Mouse (Mus musculus) liver, embryonic 14.5 days (tissue): ENCODE data around the gene Hdc. TPM values are rescaled to one million over a fixed set of nuclear protein-coding genes. Genes with fewer than 3 reads are reported as not detected.

Experiments used
- ATAC-seq: fragments of 200-750 bp; cut with Nextera tagmentation; 2 replicates; pipeline ENCODE4 v1.8.0; 2017; ENCODE audit warnings: moderate number of reproducible peaks, mild to moderate bottlenecking, moderate library complexity; ENCODE audit not compliant: insufficient read depth
- DNase-seq, 3 experiments: peaks; one replicate each; pipeline ENCODE4 v3.0.0-alpha.2; 2012 to 2013; ENCODE audit warnings: low read depth in 3 of 3, low spot score in 3 of 3
- H3K27ac ChIP-seq: fragments of 300-500 bp; sonication (generic); 2 replicates; pipeline ENCODE4 v1.5.1; 2014; ENCODE audit warnings: moderate library complexity, mild to moderate bottlenecking, control low read depth, inconsistent platforms
- H3K27me3 ChIP-seq: fragments of 300-500 bp; sonication (generic); 2 replicates; pipeline ENCODE4 v1.6.1; 2014; ENCODE audit warnings: mild to moderate bottlenecking, low read length, moderate library complexity; ENCODE audit not compliant: control insufficient read depth, insufficient read depth
- H3K36me3 ChIP-seq: fragments of 300-500 bp; sonication (generic); replicated peaks from 2 replicates; pipeline ENCODE4 v1.6.1; 2014; ENCODE audit warnings: low read depth; ENCODE audit not compliant: control insufficient read depth, insufficient read depth
- H3K4me1 ChIP-seq, 2 experiments: fragments of 200-500 bp in 1 of 2; fragments of 300-500 bp in 1 of 2; sonication (generic) in 1 of 2; replicated peaks; 2 replicates each; pipeline ENCODE4 v1.6.1; 2012 to 2014; ENCODE audit warnings: antibody characterized with exemption in 1 of 2, inconsistent platforms in 1 of 2, low read length in 1 of 2; ENCODE audit not compliant: control insufficient read depth in 2 of 2, insufficient read depth in 2 of 2
- H3K4me2 ChIP-seq: fragments of 300-500 bp; sonication (generic); 2 replicates; pipeline ENCODE4 v1.6.1; 2014; ENCODE audit warnings: low read depth, mild to moderate bottlenecking, control low read depth, moderate library complexity
- H3K4me3 ChIP-seq, 2 experiments: fragments of 200-500 bp in 1 of 2; fragments of 300-500 bp in 1 of 2; sonication (generic) in 1 of 2; 2 replicates each; pipeline ENCODE4 v1.5.1; 2012 to 2014; ENCODE audit warnings: low read depth in 2 of 2, low read length in 2 of 2, mild to moderate bottlenecking in 2 of 2, control low read depth in 1 of 2, inconsistent platforms in 1 of 2, moderate library complexity in 1 of 2; ENCODE audit not compliant: insufficient read depth in 1 of 2
- H3K9ac ChIP-seq: fragments of 300-500 bp; sonication (generic); replicated peaks from 2 replicates; pipeline ENCODE4 v1.6.1; 2014; ENCODE audit warnings: mild to moderate bottlenecking, control low read depth, moderate library complexity
- H3K9me3 ChIP-seq: fragments of 300-500 bp; sonication (generic); 2 replicates; pipeline ENCODE4 v1.6.1; 2016; ENCODE audit warnings: low read length, mixed read lengths; ENCODE audit not compliant: control insufficient read depth
- CTCF ChIP-seq: IDR thresholded peaks from 2 replicates; pipeline ENCODE4 v1.5.1; 2016; ENCODE audit warnings: antibody characterized with exemption, low read depth, control low read depth
- EP300 ChIP-seq: IDR thresholded peaks from 2 replicates; pipeline ENCODE4 v1.6.1; 2016; ENCODE audit warnings: antibody characterized with exemption, low read depth
- WGBS: fragments of 180-500 bp; shearing (Covaris S2); extraction: QIAGEN DNeasy Blood & Tissue Kit; methylation state at CpG from one replicate; pipeline ENCODE4 v1.1.7; 2014; ENCODE audit not compliant: insufficient replicate concordance; 5-methylcytosine and 5-hydroxymethylcytosine counted together
- polyA plus RNA-seq, 2 experiments: library from polyadenylated mRNA; depleted of rRNA in 1 of 2; stranded (reverse) in 1 of 2; unstranded in 1 of 2; fragments of >200 nt; fragmentation: Nextera tagmentation in 1 of 2; extraction: Ambion mirVana in 1 of 2; gene quantifications; 2 replicates each; pipeline versions ENCODE4 v1.2.1 to v1.2.3; 2012 to 2014

The Hdc gene
- polyA plus RNA-seq, 2 experiments, result 4.6 to 7.8 TPM

- H3K4me1 ChIP-seq, result peaks cover 0 to 5% of the 10 kb centered on the region in 2 experiments; a peak in 2 of 4 replicates
- TF ChIP-seq CTCF, result peak; percentile 26; the same call in 1 of the 2 replicates
- TF ChIP-seq EP300, result no peak
- H3K9ac ChIP-seq, result no peak overlapping the region
- no peaks in the 10 kb centered on the region for H3K27me3 ChIP-seq
- no peak overlapping the region for H3K27ac ChIP-seq
- no peak for DNase-seq
- no peak for ATAC-seq
- no peaks in the 10 kb centered on the region for H3K36me3 ChIP-seq
- no peaks in the 10 kb centered on the region for H3K9me3 ChIP-seq
- WGBS, result 71% methylated on average over 7 of the region's 7 CpGs
- no peak overlapping the region for H3K4me3 ChIP-seq
- no peak overlapping the region for H3K4me2 ChIP-seq
Measured at GRCm38 (mm10) chr2:126596347-126597072, 22.6 kb downstream of the Hdc start.

- Histone ChIP-seq H3K9me3 (no peaks in the 10 kb centered on the region), H3K4me2 (peak overlapping the region; percentile 57), H3K4me3 (peak overlapping the region; percentile 3 to 22; a peak in 1 of 4 replicates), H3K27ac (no peak overlapping the region), H3K9ac (no peak overlapping the region), H3K36me3 (no peaks in the 10 kb centered on the region), H3K27me3 (no peaks in the 10 kb centered on the region), H3K4me1 (peaks cover 0 to 5% of the 10 kb centered on the region in 2 experiments; a peak in 2 of 4 replicates)
- TF ChIP-seq CTCF, result peak; percentile 93
- no peak for TF ChIP-seq EP300
- peak; percentile 32 to 37 (median 36) for DNase-seq
- WGBS, result 26% methylated on average over 26 of the region's 26 CpGs
- ATAC-seq, result peak; percentile 36; the same call in 1 of the 2 replicates
Measured at GRCm38 (mm10) chr2:126593831-126594610, 25.1 kb downstream of the Hdc start.

GRCm38 (mm10) chr2:126591304-126591703, 27.8 kb downstream of the Hdc start:
- Histone ChIP-seq H3K36me3 (no peaks in the 10 kb centered on the region), H3K4me2 (no peak overlapping the region), H3K27ac (no peak overlapping the region), H3K9ac (no peak overlapping the region), H3K4me1 (no peaks in the 10 kb centered on the region), H3K27me3 (no peaks in the 10 kb centered on the region), H3K9me3 (no peaks in the 10 kb centered on the region), H3K4me3 (no peak overlapping the region)
- TF ChIP-seq CTCF (no peak), EP300 (no peak)
- DNase-seq, result no peak
- WGBS, result 72% methylated on average over 4 of the region's 4 CpGs
- ATAC-seq, result no peak

GRCm38 (mm10) chr2:126587468-126587867, 31.6 kb downstream of the Hdc start:
- Histone ChIP-seq H3K9me3 (no peaks in the 10 kb centered on the region), H3K27ac (no peak overlapping the region), H3K36me3 (no peaks in the 10 kb centered on the region), H3K27me3 (no peaks in the 10 kb centered on the region), H3K4me2 (no peak overlapping the region), H3K4me3 (no peak overlapping the region), H3K4me1 (no peaks in the 10 kb centered on the region), H3K9ac (no peak overlapping the region)
- WGBS, result 53% methylated on average over 3 of the region's 3 CpGs
- DNase-seq, result no peak
- no peak for TF ChIP-seq EP300
- no peak for TF ChIP-seq CTCF
- ATAC-seq, result no peak

GRCm38 (mm10) chr2:126584621-126585369, 34.3 kb downstream of the Hdc start:
- TF ChIP-seq EP300 (no peak), CTCF (no peak)
- Histone ChIP-seq H3K27me3 (no peaks in the 10 kb centered on the region), H3K36me3 (no peaks in the 10 kb centered on the region), H3K4me3 (no peak overlapping the region), H3K4me1 (no peaks in the 10 kb centered on the region), H3K4me2 (no peak overlapping the region), H3K9me3 (no peaks in the 10 kb centered on the region), H3K27ac (no peak overlapping the region), H3K9ac (no peak overlapping the region)
- WGBS, result 72% methylated on average over 8 of the region's 8 CpGs
- DNase-seq (no peak), ATAC-seq (no peak)
